Mouse (Mus musculus) v-Abl transformed pro-B cells (cell line): ENCODE measurements at regions not wholly inside any gene's neighbourhood (a gene's known extent, or its start where the extent isn't known, plus 50 kb on each side); places are given as distances from the start of the nearest gene placed in this dataset.
"Not testable (repeated sequence)": the region's sequence is repeated elsewhere in the genome, so short reads cannot be mapped to it uniquely, and the experiment has no call there.

ENCODE experiments used
- in situ Hi-C, 2 experiments: fragments of 400-800 bp; cut with MboI; formaldehyde crosslinking; loops; one replicate each; pipeline ENCODE4 v1.15.1; 2025; ENCODE audit not compliant: unreplicated experiment in 2 of 2

- in situ Hi-C loops = no loop called here
Measured at GRCm38 (mm10) chr17:48646626-48647195, 192.0 kb downstream of the Unc5cl start.

GRCm38 (mm10) chr17:48647431-48647830, 192.7 kb downstream of the Unc5cl start:
- in situ Hi-C loops = no loop called here

GRCm38 (mm10) chr17:48650556-48650955, 195.9 kb downstream of the Unc5cl start:
- in situ Hi-C loops = no loop called here

GRCm38 (mm10) chr17:48672749-48673148, 218.0 kb downstream of the Unc5cl start:
- in situ Hi-C loops = no loop called here

GRCm38 (mm10) chr17:48678216-48678832, 223.6 kb downstream of the Unc5cl start:
- in situ Hi-C loops = no loop called here

- in situ Hi-C loops = no loop called here
Measured at GRCm38 (mm10) chr17:48680331-48680730, 225.6 kb downstream of the Unc5cl start.

- in situ Hi-C loops = no loop called here
Measured at GRCm38 (mm10) chr17:48688944-48689343, 234.2 kb downstream of the Unc5cl start.

- in situ Hi-C loops = no loop called here
Measured at GRCm38 (mm10) chr17:48698456-48698855, 233.7 kb upstream of the Lrfn2 start.

GRCm38 (mm10) chr17:48700591-48700990, 231.6 kb upstream of the Lrfn2 start:
- in situ Hi-C loops = no loop called here

- in situ Hi-C loops = no loop called here
Measured at GRCm38 (mm10) chr17:48720506-48720905, 211.7 kb upstream of the Lrfn2 start.

GRCm38 (mm10) chr17:48723286-48723685, 208.9 kb upstream of the Lrfn2 start:
- in situ Hi-C loops = no loop called here

GRCm38 (mm10) chr17:48724513-48725112, 207.6 kb upstream of the Lrfn2 start:
- in situ Hi-C loops = no loop called here

GRCm38 (mm10) chr17:48726460-48726859, 205.7 kb upstream of the Lrfn2 start:
- in situ Hi-C loops = no loop called here

- in situ Hi-C loops = no loop called here
Measured at GRCm38 (mm10) chr17:48733801-48734200, 198.4 kb upstream of the Lrfn2 start.

- in situ Hi-C loops = not testable (repeated sequence)
Measured at GRCm38 (mm10) chr17:48737181-48737580, 195.0 kb upstream of the Lrfn2 start.

- in situ Hi-C loops = no loop called here
Measured at GRCm38 (mm10) chr17:48738708-48739107, 193.5 kb upstream of the Lrfn2 start.

GRCm38 (mm10) chr17:48742769-48743405, 189.3 kb upstream of the Lrfn2 start:
- in situ Hi-C loops = no loop called here

GRCm38 (mm10) chr17:48770099-48770498, 162.1 kb upstream of the Lrfn2 start:
- in situ Hi-C loops = no loop called here

GRCm38 (mm10) chr17:48771721-48772320, 160.4 kb upstream of the Lrfn2 start:
- in situ Hi-C loops = no loop called here

- in situ Hi-C loops = no loop called here
Measured at GRCm38 (mm10) chr17:48774172-48774890, 157.8 kb upstream of the Lrfn2 start.

- in situ Hi-C loops = no loop called here
Measured at GRCm38 (mm10) chr17:48775479-48775878, 156.7 kb upstream of the Lrfn2 start.
